Comparison of ENCODE assay signal across 20 mouse cellular contexts in the genomic region with DNA sequence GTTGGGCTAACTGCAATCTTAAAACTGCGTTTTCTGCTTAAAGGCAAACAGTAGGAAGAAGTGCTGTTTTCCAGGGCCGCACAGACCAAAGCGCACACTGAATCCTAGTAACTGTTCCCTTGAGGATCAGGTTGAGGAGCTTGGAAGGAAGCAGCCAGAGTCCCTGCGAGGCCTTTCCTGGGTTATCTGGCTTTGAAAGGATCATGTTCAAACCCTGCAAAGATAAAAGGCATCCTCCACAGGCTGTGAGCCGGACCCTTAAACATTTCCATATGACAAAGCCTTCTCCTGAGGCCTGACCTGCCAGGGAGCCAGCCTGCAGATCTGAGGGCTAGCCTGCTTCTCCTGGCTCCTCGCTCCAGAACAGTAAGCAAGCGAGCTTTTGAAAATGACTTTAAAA. TPM values are rescaled to one million over a fixed set of nuclear protein-coding genes. Genes with fewer than 3 reads are reported as not detected.
DNase-seq lines count a peak whose midpoint lies in the region; ATAC-seq and TF ChIP-seq lines count a peak whose summit lies in the region.
"Had no signal": no experiment of that assay in that cellular context is flagged by ENCODE, and none has a peak within 500 bp of the region (broad histone marks: within the 10 kb centered on the region; RNA-seq: fewer than 3 reads in every experiment).

No protein-coding gene starts in this region.

- no peak overlapping the region for H3K9ac ChIP-seq in hindbrain, embryonic 12.5 days
- no peak overlapping the region for H3K9ac ChIP-seq in limb, embryonic 14.5 days (ENCODE audit: low read depth, low read length, severe bottlenecking)
- H3K9ac ChIP-seq: forebrain, embryonic 13.5 days; hindbrain, embryonic 15.5 days; limb, embryonic 13.5 days; liver, embryonic 14.5 days; lung, embryonic 14.5 days had no signal

- H3K4me1 ChIP-seq in hindbrain, embryonic 10.5 days (replicated peaks): peaks cover 9% of the 10 kb centered on the region; the same call in 1 of the 2 replicates
- no peaks in the 10 kb centered on the region for H3K4me1 ChIP-seq in hindbrain, embryonic 12.5 days
- H3K4me1 ChIP-seq in embryonic facial prominence, embryonic 10.5 days: peaks cover 8% of the 10 kb centered on the region
- H3K4me1 ChIP-seq in limb, embryonic 14.5 days (ENCODE audit: control insufficient read depth, insufficient read depth, low read length): no peaks in the 10 kb centered on the region
- H3K4me1 ChIP-seq: forebrain, embryonic 13.5 days; hindbrain, embryonic 15.5 days; limb, embryonic 13.5 days had no signal

- no peak overlapping the region for H3K4me3 ChIP-seq in hindbrain, embryonic 10.5 days
- no peak overlapping the region for H3K4me3 ChIP-seq in hindbrain, embryonic 12.5 days
- H3K4me3 ChIP-seq in embryonic facial prominence, embryonic 10.5 days: no peak overlapping the region
- H3K4me3 ChIP-seq in limb, embryonic 14.5 days (replicated peaks; ENCODE audit: low read length): no peak overlapping the region
- H3K4me3 ChIP-seq: forebrain, embryonic 13.5 days; hindbrain, embryonic 15.5 days; limb, embryonic 13.5 days had no signal

- no peak overlapping the region for H3K4me2 ChIP-seq in hindbrain, embryonic 12.5 days (replicated peaks)
- no peak overlapping the region for H3K4me2 ChIP-seq in limb, embryonic 14.5 days (replicated peaks; ENCODE audit: low read depth, low read length, severe bottlenecking)
- H3K4me2 ChIP-seq: forebrain, embryonic 13.5 days; heart, embryonic 11.5 days; hindbrain, embryonic 15.5 days; limb, embryonic 13.5 days; lung, embryonic 14.5 days had no signal

- H3K27me3 ChIP-seq in hindbrain, embryonic 10.5 days (ENCODE audit: insufficient read depth, poor library complexity, severe bottlenecking): peaks cover 9% of the 10 kb centered on the region
- no peaks in the 10 kb centered on the region for H3K27me3 ChIP-seq in hindbrain, embryonic 12.5 days
- peaks cover 13% of the 10 kb centered on the region for H3K27me3 ChIP-seq in embryonic facial prominence, embryonic 10.5 days (replicated peaks; ENCODE audit: low read depth, poor library complexity, severe bottlenecking)
- H3K27me3 ChIP-seq in limb, embryonic 14.5 days (ENCODE audit: control insufficient read depth, insufficient read depth, low read length): no peaks in the 10 kb centered on the region
- H3K27me3 ChIP-seq: hindbrain, embryonic 15.5 days had no signal

- no peak for ATAC-seq in hindbrain, embryonic 12.5 days (ENCODE audit: low FRiP score)
- no peak for ATAC-seq in limb, embryonic 14.5 days (ENCODE audit: low FRiP score, low read depth)
- ATAC-seq: CD4-positive, CD25-positive, alpha-beta regulatory T cell, adult 4 months; forebrain, embryonic 13.5 days; midbrain, embryonic 16.5 days had no signal

- no peaks in the 10 kb centered on the region for H3K36me3 ChIP-seq in hindbrain, embryonic 10.5 days
- no peaks in the 10 kb centered on the region for H3K36me3 ChIP-seq in hindbrain, embryonic 12.5 days
- H3K36me3 ChIP-seq in embryonic facial prominence, embryonic 10.5 days (replicated peaks): no peaks in the 10 kb centered on the region
- H3K36me3 ChIP-seq in limb, embryonic 14.5 days (ENCODE audit: control insufficient read depth, insufficient read depth, low read length): no peaks in the 10 kb centered on the region
- H3K36me3 ChIP-seq: hindbrain, embryonic 15.5 days; limb, embryonic 13.5 days had no signal

- H3K27ac ChIP-seq in hindbrain, embryonic 10.5 days: no peak overlapping the region
- no peak overlapping the region for H3K27ac ChIP-seq in hindbrain, embryonic 12.5 days
- no peak overlapping the region for H3K27ac ChIP-seq in embryonic facial prominence, embryonic 10.5 days (replicated peaks)
- no peak overlapping the region for H3K27ac ChIP-seq in limb, embryonic 14.5 days (replicated peaks; ENCODE audit: low read depth, low read length)
- H3K27ac ChIP-seq: forebrain, embryonic 13.5 days; hindbrain, embryonic 15.5 days; limb, embryonic 13.5 days; liver, embryonic 14.5 days had no signal

- H3K9me3 ChIP-seq in hindbrain, embryonic 10.5 days: no peaks in the 10 kb centered on the region
- H3K9me3 ChIP-seq in hindbrain, embryonic 12.5 days (replicated peaks): no peaks in the 10 kb centered on the region
- no peaks in the 10 kb centered on the region for H3K9me3 ChIP-seq in embryonic facial prominence, embryonic 10.5 days
- no peaks in the 10 kb centered on the region for H3K9me3 ChIP-seq in limb, embryonic 14.5 days (ENCODE audit: control insufficient read depth, low read length)
- H3K9me3 ChIP-seq: forebrain, embryonic 13.5 days; hindbrain, embryonic 15.5 days; limb, embryonic 13.5 days had no signal

- WGBS in hindbrain, embryonic 10.5 days: 38% methylated on average over 7 of the region's 7 CpGs
- 40% methylated on average over 7 of the region's 7 CpGs for WGBS in hindbrain, embryonic 12.5 days
- WGBS in embryonic facial prominence, embryonic 10.5 days: 22% methylated on average over 7 of the region's 7 CpGs
- WGBS in limb, embryonic 14.5 days: 13% methylated on average over 7 of the region's 7 CpGs

- DNase-seq in hindbrain, embryonic 10.5 days (ENCODE audit: low spot score): peak; percentile 24
- DNase-seq in embryo, embryonic 10 days (ENCODE audit: low spot score): peak; percentile 60
- DNase-seq in embryonic facial prominence, embryonic 10.5 days (ENCODE audit: low spot score): peak; percentile 58
- DNase-seq in limb, embryonic 14.5 days (ENCODE audit: low spot score): peak; percentile 7
- DNase-seq in cerebellum, adult 9-10 months: no peak
- DNase-seq in liver: no peak
- DNase-seq: adrenal gland, postnatal 25 days; cerebellum, adult 9-11 months; kidney, adult 8-10 months; kidney, postnatal 10 days; lung, embryonic 14.5 days had no signal

- TF ChIP-seq POLR2A in limb, embryonic 14.5 days (IDR thresholded peaks at IDR 0.05; ENCODE audit: borderline replicate concordance, extremely low read depth, insufficient read depth, insufficient read length): no peak

RNA-seq across cellular contexts. Expression of a gene that starts 56.7 kb away (rescaled TPM):
- polyA plus RNA-seq in hindbrain, embryonic 10.5 days (2016; fragmentation: Nextera tagmentation; extraction: Ambion mirVana): 38.1 and 50.5 TPM in 2 replicates
- 62.7 and 67.2 TPM in 2 replicates for polyA plus RNA-seq in hindbrain, embryonic 12.5 days (2016; fragmentation: Nextera tagmentation; extraction: Ambion mirVana)
- 4.8 and 8.2 TPM in 2 replicates for polyA plus RNA-seq in embryonic facial prominence, embryonic 10.5 days (2016; fragmentation: Nextera tagmentation; extraction: Ambion mirVana)
- 56.8 and 57.1 TPM in 2 replicates for polyA plus RNA-seq in limb, embryonic 14.5 days (2012; rRNA removed)
- 27.6 and 37.0 TPM in 2 replicates for polyA plus RNA-seq in limb, embryonic 14.5 days (2014; fragmentation: Nextera tagmentation; extraction: Ambion mirVana)
- polyA plus RNA-seq: CD4-positive, CD25-positive, alpha-beta regulatory T cell, adult 4 months; cortical plate, adult 2 months had no signal

Comparison
In these comparisons a context has a peak if more than half of its experiments do, and no peak if none do; other contexts are left out.
1. DNase-seq: peak in hindbrain, embryonic 10.5 days (single experiment), embryo, embryonic 10 days (single experiment), embryonic facial prominence, embryonic 10.5 days (single experiment) and limb, embryonic 14.5 days (single experiment); none in cerebellum, adult 9-10 months (single experiment) and liver (single experiment).